Mouse (Mus musculus) stomach, embryonic 15.5 days (tissue): Measurements from ENCODE around the gene Taok3. TPM values are rescaled to one million over a fixed set of nuclear protein-coding genes. Genes with fewer than 3 reads are reported as not detected.

Experiments used
- ATAC-seq: fragments of 200-750 bp; cut with Nextera tagmentation; 2 replicates; pipeline ENCODE4 v1.8.0; 2017; ENCODE audit warnings: low read depth, moderate number of reproducible peaks, moderate TSS enrichment; ENCODE audit not compliant: insufficient read depth, low FRiP score
- H3K27ac ChIP-seq: fragments of 300-500 bp; sonication (generic); 2 replicates; pipeline ENCODE4 v1.5.1; 2015; ENCODE audit warnings: mild to moderate bottlenecking, inconsistent platforms
- H3K27me3 ChIP-seq: fragments of 300-500 bp; sonication (generic); replicated peaks from 2 replicates; pipeline ENCODE4 v1.6.1; 2015; ENCODE audit warnings: inconsistent platforms
- H3K36me3 ChIP-seq: fragments of 300-500 bp; sonication (generic); 2 replicates; pipeline ENCODE4 v1.6.1; 2015; ENCODE audit warnings: inconsistent platforms
- H3K4me1 ChIP-seq: fragments of 300-500 bp; sonication (generic); 2 replicates; pipeline ENCODE4 v1.6.1; 2015; ENCODE audit warnings: inconsistent platforms
- H3K4me2 ChIP-seq: fragments of 300-500 bp; sonication (generic); 2 replicates; pipeline ENCODE4 v1.6.1; 2015; ENCODE audit warnings: mild to moderate bottlenecking, inconsistent platforms
- H3K4me3 ChIP-seq: fragments of 300-500 bp; sonication (generic); replicated peaks from 2 replicates; pipeline ENCODE4 v1.5.1; 2015; ENCODE audit warnings: inconsistent platforms
- H3K9ac ChIP-seq: fragments of 300-500 bp; sonication (generic); 2 replicates; pipeline ENCODE4 v1.6.1; 2015; ENCODE audit warnings: inconsistent platforms
- H3K9me3 ChIP-seq: fragments of 300-500 bp; sonication (generic); 2 replicates; pipeline ENCODE4 v1.6.1; 2016; ENCODE audit warnings: inconsistent platforms
- WGBS: fragments of 180-500 bp; shearing (Covaris S2); methylation state at CpG from one replicate; pipeline ENCODE4 v1.1.7; 2015; 5-methylcytosine and 5-hydroxymethylcytosine counted together
- polyA plus RNA-seq: library from polyadenylated mRNA; unstranded; fragments of >200 nt; fragmentation: Nextera tagmentation; extraction: Ambion mirVana; gene quantifications from 2 replicates; pipeline ENCODE4 v1.2.1, GENCODE M21; 2015

The Taok3 gene
- polyA plus RNA-seq, 1 experiment from 2014 or later, result 36.9 TPM

- Histone ChIP-seq H3K9ac (no peak overlapping the region), H3K4me2 (no peak overlapping the region), H3K27me3 (no peaks in the 10 kb centered on the region), H3K9me3 (no peaks in the 10 kb centered on the region), H3K4me3 (no peak overlapping the region), H3K36me3 (0 out of 2 replicates have a peak, but pooled peaks cover 3% of the 10 kb centered on the region), H3K4me1 (peaks cover 11% of the 10 kb centered on the region; the same call in 1 of the 2 replicates), H3K27ac (no peak overlapping the region)
- no peak for ATAC-seq
- WGBS, result 85% methylated on average over 2 of the region's 2 CpGs
These were observed 1.7 kb upstream of the Taok3 start for GRCm38 (mm10) chr5:117118220-117118619.

GRCm38 (mm10) chr5:117118850-117119249 lies 1.1 kb upstream of the Taok3 start:
- WGBS, result 64% methylated on average over 8 of the region's 8 CpGs

GRCm38 (mm10) chr5:117120489-117121466 lies 849 bp downstream of the Taok3 start:
- ATAC-seq, result peak; percentile 1; the same call in 1 of the 2 replicates
- H3K36me3 ChIP-seq, result no peaks in the 10 kb centered on the region
- peak overlapping the region; percentile 46 for H3K9ac ChIP-seq
- WGBS, result 1% methylated on average over 40 of the region's 40 CpGs
- peaks cover 11% of the 10 kb centered on the region; the same call in 1 of the 2 replicates for H3K4me1 ChIP-seq
- H3K4me3 ChIP-seq, result peak overlapping the region; percentile 82
- no peaks in the 10 kb centered on the region for H3K27me3 ChIP-seq
- H3K9me3 ChIP-seq, result no peaks in the 10 kb centered on the region
- H3K4me2 ChIP-seq, result peak overlapping the region; percentile 90
- H3K27ac ChIP-seq, result peak overlapping the region; percentile 51; the same call in 1 of the 2 replicates

More at GRCm38 (mm10) chr5:117118850-117119249, 1.1 kb upstream of the Taok3 start:
- Histone ChIP-seq H3K9me3 (no peaks in the 10 kb centered on the region), H3K27me3 (no peaks in the 10 kb centered on the region), H3K4me1 (peaks cover 11% of the 10 kb centered on the region; the same call in 1 of the 2 replicates), H3K4me2 (peak overlapping the region; percentile 69), H3K4me3 (no peak overlapping the region), H3K27ac (no peak overlapping the region), H3K36me3 (no peaks in the 10 kb centered on the region), H3K9ac (no peak overlapping the region)
- ATAC-seq, result no peak

GRCm38 (mm10) chr5:117121657-117122056 lies 1.7 kb downstream of the Taok3 start:
- Histone ChIP-seq H3K9me3 (no peaks in the 10 kb centered on the region), H3K4me2 (peak overlapping the region; percentile 90), H3K4me1 (peaks cover 11% of the 10 kb centered on the region; the same call in 1 of the 2 replicates), H3K4me3 (peak overlapping the region; percentile 82; the same call in 1 of the 2 replicates), H3K27me3 (no peaks in the 10 kb centered on the region), H3K9ac (no peak overlapping the region), H3K27ac (no peak overlapping the region), H3K36me3 (no peaks in the 10 kb centered on the region)
- WGBS, result 5% methylated on average over 2 of the region's 2 CpGs
- ATAC-seq, result no peak

- H3K4me3 ChIP-seq, result no peak overlapping the region
- H3K9ac ChIP-seq, result no peak overlapping the region
- 0 out of 2 replicates have a peak overlapping the region, but pooled peaks have one; percentile 2 for H3K4me2 ChIP-seq
- WGBS, result 44% methylated on average over 6 of the region's 6 CpGs
- H3K27ac ChIP-seq, result no peak overlapping the region; the same call in 1 of the 2 replicates
- no peaks in the 10 kb centered on the region for H3K27me3 ChIP-seq
- peaks cover 11% of the 10 kb centered on the region; the same call in 1 of the 2 replicates for H3K4me1 ChIP-seq
- H3K36me3 ChIP-seq, result no peaks in the 10 kb centered on the region
- H3K9me3 ChIP-seq, result no peaks in the 10 kb centered on the region
- ATAC-seq, result no peak
These were observed 3.2 kb downstream of the Taok3 start for GRCm38 (mm10) chr5:117123102-117123501.

- Histone ChIP-seq H3K4me1 (peaks cover 11% of the 10 kb centered on the region; the same call in 1 of the 2 replicates), H3K27ac (peak overlapping the region; percentile 23; the same call in 1 of the 2 replicates), H3K27me3 (no peaks in the 10 kb centered on the region), H3K9me3 (no peaks in the 10 kb centered on the region), H3K36me3 (no peaks in the 10 kb centered on the region), H3K4me3 (no peak overlapping the region), H3K9ac (no peak overlapping the region), H3K4me2 (no peak overlapping the region)
- 84% methylated on average over 4 of the region's 4 CpGs for WGBS
- ATAC-seq, result no peak
These were observed 3.9 kb downstream of the Taok3 start for GRCm38 (mm10) chr5:117123840-117124239.

- Histone ChIP-seq H3K9ac (no peak overlapping the region), H3K9me3 (no peaks in the 10 kb centered on the region), H3K27me3 (no peaks in the 10 kb centered on the region), H3K4me3 (no peak overlapping the region), H3K36me3 (no peaks in the 10 kb centered on the region), H3K4me1 (peaks cover 7% of the 10 kb centered on the region; the same call in 1 of the 2 replicates), H3K4me2 (no peak overlapping the region), H3K27ac (no peak overlapping the region)
- ATAC-seq, result peak; percentile 29; the same call in 1 of the 2 replicates
- 78% methylated on average over 16 of the region's 16 CpGs for WGBS
These were observed 5.8 kb downstream of the Taok3 start for GRCm38 (mm10) chr5:117125482-117126346.

- Histone ChIP-seq H3K36me3 (no peaks in the 10 kb centered on the region), H3K4me3 (no peak overlapping the region), H3K4me1 (no peaks in the 10 kb centered on the region), H3K9ac (no peak overlapping the region), H3K27me3 (no peaks in the 10 kb centered on the region), H3K4me2 (no peak overlapping the region), H3K27ac (no peak overlapping the region), H3K9me3 (no peaks in the 10 kb centered on the region)
- 76% methylated on average over 4 of the region's 4 CpGs for WGBS
- no peak for ATAC-seq
These were observed 7.1 kb downstream of the Taok3 start for GRCm38 (mm10) chr5:117127051-117127450.

GRCm38 (mm10) chr5:117130726-117131125 lies 10.8 kb downstream of the Taok3 start:
- Histone ChIP-seq H3K9ac (no peak overlapping the region), H3K4me2 (no peak overlapping the region), H3K27ac (no peak overlapping the region), H3K27me3 (no peaks in the 10 kb centered on the region), H3K9me3 (no peaks in the 10 kb centered on the region), H3K36me3 (no peaks in the 10 kb centered on the region), H3K4me3 (no peak overlapping the region), H3K4me1 (peaks cover 22% of the 10 kb centered on the region)
- 90% methylated on average over 15 of the region's 15 CpGs for WGBS
- no peak for ATAC-seq

- Histone ChIP-seq H3K9me3 (no peaks in the 10 kb centered on the region), H3K27me3 (no peaks in the 10 kb centered on the region), H3K27ac (peak overlapping the region; percentile 63), H3K36me3 (no peaks in the 10 kb centered on the region), H3K9ac (no peak overlapping the region), H3K4me2 (peak overlapping the region; percentile 14), H3K4me1 (peaks cover 37% of the 10 kb centered on the region), H3K4me3 (peak overlapping the region; percentile 19)
- WGBS, result 65% methylated on average over 17 of the region's 17 CpGs
- peak; percentile 69; the same call in 1 of the 2 replicates for ATAC-seq
These were observed 13.6 kb downstream of the Taok3 start for GRCm38 (mm10) chr5:117133446-117134065.
